Mouse (Mus musculus): ENCODE measurements at regions not wholly inside any gene's neighbourhood (a gene's known extent, or its start where the extent isn't known, plus 50 kb on each side); places are given as distances from the start of the nearest gene placed in this dataset.
A peak's percentile ranks its signal among the peaks of the same experiment; 100 is the strongest.

GRCm38 (mm10) chr2:166342407-166342806 lies 186.9 kb upstream of the Sulf2 start:
- no peak overlapping the region for H3K27ac ChIP-seq (ENCODE audit: low read depth, low read length)
- H3K4me3 ChIP-seq (ENCODE audit: low read depth, low read length) = no peak overlapping the region
- no peak overlapping the region for H3K4me2 ChIP-seq (ENCODE audit: low read depth)
- ATAC-seq = no peak
- no peaks in the 10 kb centered on the region for H3K36me3 ChIP-seq (ENCODE audit: insufficient read depth)
- no peak overlapping the region for H3K9ac ChIP-seq
- peak; percentile 79 for DNase-seq
- H3K27me3 ChIP-seq (ENCODE audit: insufficient read depth, low read length) = peaks cover 18% of the 10 kb centered on the region; the same call in 1 of the 2 replicates
- TF ChIP-seq CTCF (IDR thresholded peaks at IDR 0.05; ENCODE audit: low read depth) = no peak
- H3K9me3 ChIP-seq (ENCODE audit: low read length) = no peaks in the 10 kb centered on the region
- peaks cover 9% of the 10 kb centered on the region; the same call in 1 of the 2 replicates for H3K4me1 ChIP-seq (ENCODE audit: insufficient read depth)
- 25% methylated on average over 9 of the region's 9 CpGs for WGBS

- H3K4me1 ChIP-seq (ENCODE audit: insufficient read depth) = no peaks in the 10 kb centered on the region
- H3K4me3 ChIP-seq (ENCODE audit: low read depth, low read length) = no peak overlapping the region
- no peaks in the 10 kb centered on the region for H3K36me3 ChIP-seq (ENCODE audit: insufficient read depth)
- DNase-seq (no peak), ATAC-seq (no peak)
- H3K9ac ChIP-seq = no peak overlapping the region
- 98% methylated on average over 9 of the region's 9 CpGs for WGBS
- no peak overlapping the region for H3K4me2 ChIP-seq (ENCODE audit: low read depth)
- H3K27me3 ChIP-seq (ENCODE audit: insufficient read depth, low read length) = peaks cover 18% of the 10 kb centered on the region; the same call in 1 of the 2 replicates
- TF ChIP-seq CTCF (IDR thresholded peaks at IDR 0.05; ENCODE audit: low read depth) = no peak
- no peaks in the 10 kb centered on the region for H3K9me3 ChIP-seq (ENCODE audit: low read length)
- H3K27ac ChIP-seq (ENCODE audit: low read depth, low read length) = no peak overlapping the region
Observed at GRCm38 (mm10) chr2:166340196-166340595, 184.7 kb upstream of the Sulf2 start.

- ATAC-seq = no peak
- Histone ChIP-seq H3K36me3 (ENCODE audit: insufficient read depth) (no peaks in the 10 kb centered on the region), H3K4me1 (ENCODE audit: insufficient read depth) (no peaks in the 10 kb centered on the region), H3K27ac (ENCODE audit: low read depth, low read length) (no peak overlapping the region), H3K4me3 (ENCODE audit: low read depth, low read length) (no peak overlapping the region), H3K9ac (no peak overlapping the region), H3K4me2 (ENCODE audit: low read depth) (no peak overlapping the region), H3K27me3 (ENCODE audit: insufficient read depth, low read length) (peaks cover 12% of the 10 kb centered on the region; the same call in 1 of the 2 replicates), H3K9me3 (ENCODE audit: low read length) (no peaks in the 10 kb centered on the region)
- no peak for DNase-seq
- peak; percentile 47 for TF ChIP-seq CTCF (IDR thresholded peaks at IDR 0.05; ENCODE audit: low read depth)
- 86% methylated on average over 5 of the region's 5 CpGs for WGBS
Observed at GRCm38 (mm10) chr2:166339427-166339826, 184.0 kb upstream of the Sulf2 start.

GRCm38 (mm10) chr2:166338396-166339085 lies 183.1 kb upstream of the Sulf2 start:
- H3K9ac ChIP-seq = no peak overlapping the region
- H3K4me2 ChIP-seq (ENCODE audit: low read depth) = no peak overlapping the region
- H3K27ac ChIP-seq (ENCODE audit: low read depth, low read length) = no peak overlapping the region
- TF ChIP-seq CTCF (IDR thresholded peaks at IDR 0.05; ENCODE audit: low read depth) = peak; percentile 43; the same call in 1 of the 2 replicates
- ATAC-seq (peak; percentile 48), DNase-seq (peak; percentile 58)
- H3K4me1 ChIP-seq (ENCODE audit: insufficient read depth) = no peaks in the 10 kb centered on the region
- H3K4me3 ChIP-seq (ENCODE audit: low read depth, low read length) = no peak overlapping the region
- no peaks in the 10 kb centered on the region for H3K36me3 ChIP-seq (ENCODE audit: insufficient read depth)
- peaks cover 3% of the 10 kb centered on the region; the same call in 1 of the 2 replicates for H3K27me3 ChIP-seq (ENCODE audit: insufficient read depth, low read length)
- 31% methylated on average over 11 of the region's 11 CpGs for WGBS
- H3K9me3 ChIP-seq (ENCODE audit: low read length) = no peaks in the 10 kb centered on the region

GRCm38 (mm10) chr2:166337666-166338065 lies 182.2 kb upstream of the Sulf2 start:
- WGBS = 70% methylated on average over 7 of the region's 7 CpGs
- Histone ChIP-seq H3K27me3 (ENCODE audit: insufficient read depth, low read length) (no peaks in the 10 kb centered on the region; the same call in 1 of the 2 replicates), H3K4me3 (ENCODE audit: low read depth, low read length) (no peak overlapping the region), H3K4me1 (ENCODE audit: insufficient read depth) (no peaks in the 10 kb centered on the region), H3K27ac (ENCODE audit: low read depth, low read length) (no peak overlapping the region), H3K9me3 (ENCODE audit: low read length) (no peaks in the 10 kb centered on the region), H3K4me2 (ENCODE audit: low read depth) (no peak overlapping the region), H3K36me3 (ENCODE audit: insufficient read depth) (no peaks in the 10 kb centered on the region), H3K9ac (no peak overlapping the region)
- no peak for ATAC-seq
- TF ChIP-seq CTCF (IDR thresholded peaks at IDR 0.05; ENCODE audit: low read depth) = no peak
- no peak for DNase-seq

GRCm38 (mm10) chr2:166335702-166336101 lies 180.2 kb upstream of the Sulf2 start:
- Histone ChIP-seq H3K4me1 (ENCODE audit: insufficient read depth) (no peaks in the 10 kb centered on the region), H3K27ac (ENCODE audit: low read depth, low read length) (no peak overlapping the region), H3K36me3 (ENCODE audit: insufficient read depth) (no peaks in the 10 kb centered on the region), H3K27me3 (ENCODE audit: insufficient read depth, low read length) (no peaks in the 10 kb centered on the region; the same call in 1 of the 2 replicates), H3K4me2 (ENCODE audit: low read depth) (no peak overlapping the region), H3K4me3 (ENCODE audit: low read depth, low read length) (no peak overlapping the region), H3K9ac (no peak overlapping the region), H3K9me3 (ENCODE audit: low read length) (no peaks in the 10 kb centered on the region)
- no peak for ATAC-seq
- 63% methylated on average over 5 of the region's 5 CpGs for WGBS
- TF ChIP-seq CTCF (IDR thresholded peaks at IDR 0.05; ENCODE audit: low read depth) = no peak
- no peak for DNase-seq

GRCm38 (mm10) chr2:166334559-166334958 lies 179.1 kb upstream of the Sulf2 start:
- no peak for ATAC-seq
- Histone ChIP-seq H3K4me1 (ENCODE audit: insufficient read depth) (no peaks in the 10 kb centered on the region), H3K36me3 (ENCODE audit: insufficient read depth) (no peaks in the 10 kb centered on the region), H3K4me2 (ENCODE audit: low read depth) (no peak overlapping the region), H3K9ac (no peak overlapping the region), H3K27ac (ENCODE audit: low read depth, low read length) (no peak overlapping the region), H3K4me3 (ENCODE audit: low read depth, low read length) (no peak overlapping the region), H3K27me3 (ENCODE audit: insufficient read depth, low read length) (no peaks in the 10 kb centered on the region; the same call in 1 of the 2 replicates), H3K9me3 (ENCODE audit: low read length) (no peaks in the 10 kb centered on the region)
- TF ChIP-seq CTCF (IDR thresholded peaks at IDR 0.05; ENCODE audit: low read depth) = no peak
- no peak for DNase-seq
- WGBS = 81% methylated on average over 7 of the region's 7 CpGs

Data from forebrain, postnatal 0 days (tissue).